Mouse (Mus musculus) olfactory bulb, adult 2 months (tissue): ENCODE measurements around the gene Shroom3.

Experiments used
- CTCF ChIP-seq: fragments of 200-500 bp; IDR thresholded peaks from 2 replicates; pipeline ENCODE4 v1.5.1; 2012; ENCODE audit warnings: low read depth, mild to moderate bottlenecking, low read length, moderate library complexity; ENCODE audit not compliant: insufficient read depth
- POLR2A ChIP-seq: fragments of 200-500 bp; IDR thresholded peaks from 2 replicates; pipeline ENCODE4 v1.6.1; 2012; ENCODE audit warnings: mild to moderate bottlenecking, low read depth, low read length, moderate library complexity; ENCODE audit not compliant: insufficient read depth

- no peak for TF ChIP-seq CTCF
- TF ChIP-seq POLR2A: no peak
Measured at GRCm38 (mm10) chr5:92745390-92746253, 62.4 kb downstream of the Shroom3 start.
